Mouse (Mus musculus) gastrocnemius, postnatal 10 days (tissue): ENCODE data around the gene Dpp10. TPM values are rescaled to one million over a fixed set of nuclear protein-coding genes. Genes with fewer than 3 reads are reported as not detected.

Source experiments
- DNase-seq: peaks from one replicate; pipeline ENCODE4 v3.0.0; 2021; ENCODE audit warnings: mixed read lengths
- long read RNA-seq, 2 experiments: library from polyadenylated mRNA; stranded (forward); transcript quantifications; one replicate each; pipeline ENCODE4 v2.0.0; 2021
- total RNA-seq, 2 experiments: library from RNA; stranded (reverse); gene quantifications; 2 replicates each; pipeline ENCODE4 v1.2.3; 2021

The Dpp10 gene
- total RNA-seq: under 1 TPM; 0.16 to 0.47 TPM
- long read RNA-seq, experiment 1: 0 reads
- long read RNA-seq, experiment 2: 0 reads

DNA sequence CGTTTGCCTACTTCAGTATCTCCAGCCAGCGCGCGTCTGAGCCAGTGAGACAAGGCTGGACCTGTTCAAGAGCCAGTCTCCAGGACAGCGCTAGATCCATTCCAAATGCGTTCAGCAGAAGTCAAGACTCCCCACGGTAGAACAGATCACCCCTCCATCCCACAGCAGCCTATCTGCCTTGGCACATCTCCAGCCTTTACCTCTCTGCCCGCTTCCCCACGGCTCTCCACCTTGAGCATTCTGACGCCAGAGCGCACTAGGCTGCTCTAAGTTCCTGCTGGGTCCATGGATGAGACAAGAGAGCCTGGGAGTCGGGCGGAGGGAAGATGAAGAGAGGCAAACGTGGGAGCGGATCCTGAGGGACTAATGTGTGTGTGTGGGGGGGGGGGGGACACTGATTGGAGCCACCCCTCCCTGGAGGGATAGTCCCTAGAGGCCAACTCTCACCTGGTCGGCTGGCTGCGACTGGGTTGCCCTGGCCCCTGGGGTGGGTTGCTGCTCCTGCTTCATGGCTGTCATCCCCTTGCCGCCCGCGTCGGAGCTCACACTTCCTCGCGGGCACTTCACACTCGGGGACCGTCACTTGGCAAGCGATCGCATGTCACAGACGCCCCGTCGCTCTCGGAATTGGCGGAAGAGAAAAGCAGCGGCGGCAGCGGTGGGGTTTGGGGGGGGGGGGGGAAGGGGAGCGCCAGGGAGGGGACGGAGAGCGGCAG, at the start of gene Dpp10:
Dpp10 (minus strand) TSS at position 635 of the 716 bp plus-strand sequence.
- no peak for DNase-seq

DNA sequence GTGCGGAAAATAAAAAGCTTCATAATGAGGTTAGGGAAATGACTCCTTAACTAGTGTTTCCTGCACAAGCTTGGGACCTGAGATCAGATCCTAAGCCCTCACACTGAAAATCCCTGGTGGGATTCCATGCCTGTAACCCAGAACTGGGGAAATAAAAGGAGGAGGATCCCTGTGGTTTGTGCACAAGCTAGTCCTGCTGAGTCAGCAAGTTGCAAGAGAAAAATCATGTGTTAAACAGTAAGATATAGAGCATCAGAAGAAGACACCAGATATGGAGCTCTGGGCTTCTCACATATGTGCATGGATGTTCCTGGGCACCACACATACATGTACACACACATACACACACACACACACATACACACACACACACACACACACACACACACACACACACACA, 3.2 kb upstream of the Dpp10 start:
- DNase-seq: no peak

DNA sequence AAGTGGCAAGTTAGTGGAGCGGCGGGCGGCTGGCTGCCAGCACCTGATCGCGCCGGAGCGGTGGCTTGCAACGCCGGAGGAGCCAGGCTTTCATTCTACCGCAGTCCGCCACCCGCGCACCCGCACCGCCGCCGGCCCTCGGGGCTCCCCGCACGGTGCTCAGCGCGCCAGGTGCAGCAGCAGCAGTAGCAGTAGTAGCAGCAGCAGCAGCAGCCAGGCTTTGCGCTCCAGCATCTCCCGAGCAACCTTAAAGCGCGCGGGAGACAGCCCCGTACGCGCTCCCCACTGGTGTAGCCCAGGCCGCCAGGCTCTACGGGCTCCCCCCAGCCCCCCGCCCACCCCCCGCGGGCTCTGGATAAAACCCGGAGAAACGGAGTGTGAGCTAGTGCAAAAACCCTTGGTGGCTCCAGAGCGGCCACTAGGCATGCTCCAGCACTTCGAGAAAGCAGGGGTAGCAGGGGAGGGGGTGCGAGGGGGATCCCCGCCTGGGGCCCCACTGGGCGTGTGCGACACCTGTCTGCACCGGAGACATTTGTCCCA, 472 bp upstream of the Dpp10 start:
- DNase-seq: peak; percentile 9

DNA sequence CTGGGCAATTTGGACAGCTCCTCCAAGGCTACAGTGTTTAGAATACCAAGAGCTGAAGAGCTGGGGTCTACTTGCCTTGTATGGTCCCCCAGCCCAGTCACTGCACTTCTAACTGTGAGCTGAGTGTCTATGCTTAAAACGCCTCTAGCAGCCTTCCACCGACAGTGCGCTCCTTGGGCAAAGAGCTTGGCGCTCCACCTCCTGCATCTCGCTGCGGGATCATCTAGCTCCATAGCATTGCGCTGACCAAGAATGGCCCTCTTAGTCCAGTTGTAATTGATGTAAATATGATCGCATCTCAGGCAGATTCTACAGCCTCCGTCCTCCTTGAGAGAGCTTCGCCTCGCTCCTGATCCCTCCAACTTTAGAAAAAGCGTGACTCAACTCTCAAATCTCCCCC, 1.2 kb downstream of the Dpp10 start:
- no peak for DNase-seq

DNA sequence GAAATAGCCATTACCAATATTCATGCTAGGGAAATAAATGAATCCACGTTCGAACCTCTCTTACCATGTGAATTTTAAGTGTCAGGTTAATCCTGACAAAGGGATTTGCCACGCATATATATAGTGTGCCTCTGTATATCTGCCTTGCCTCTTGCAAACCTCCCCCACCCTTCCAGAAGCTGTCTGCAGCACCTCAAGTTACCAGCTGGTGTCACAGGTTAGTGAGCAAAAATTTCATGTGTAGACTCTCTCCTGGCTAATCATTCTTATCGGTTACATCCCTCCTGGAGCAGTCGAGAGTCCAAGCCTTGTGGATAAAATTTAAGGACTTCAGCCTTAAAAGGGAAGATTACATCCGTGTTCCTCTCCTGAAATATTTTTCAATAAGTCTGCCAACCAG, 1.9 kb downstream of the Dpp10 start:
- DNase-seq: no peak

DNA sequence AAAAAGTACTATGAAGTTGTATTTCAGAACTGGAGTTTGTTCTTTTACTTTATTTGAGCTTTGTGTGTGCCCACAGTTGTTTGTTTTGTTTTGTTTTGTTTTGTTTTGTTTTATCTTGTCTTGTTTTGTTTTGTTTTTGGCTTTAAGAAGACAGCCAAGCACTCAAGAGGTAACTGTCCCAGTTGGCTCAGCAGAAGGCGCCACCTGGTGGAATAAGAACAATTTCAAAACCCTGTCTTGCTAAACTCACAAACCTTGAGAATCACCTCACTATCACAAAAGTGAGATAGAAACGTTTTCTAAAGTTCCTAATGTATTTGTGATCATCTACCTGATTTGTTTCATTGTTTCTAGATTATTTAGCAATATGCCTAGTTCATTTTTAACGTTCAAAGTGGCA, 3.8 kb downstream of the Dpp10 start:
- DNase-seq: peak; percentile 6

DNA sequence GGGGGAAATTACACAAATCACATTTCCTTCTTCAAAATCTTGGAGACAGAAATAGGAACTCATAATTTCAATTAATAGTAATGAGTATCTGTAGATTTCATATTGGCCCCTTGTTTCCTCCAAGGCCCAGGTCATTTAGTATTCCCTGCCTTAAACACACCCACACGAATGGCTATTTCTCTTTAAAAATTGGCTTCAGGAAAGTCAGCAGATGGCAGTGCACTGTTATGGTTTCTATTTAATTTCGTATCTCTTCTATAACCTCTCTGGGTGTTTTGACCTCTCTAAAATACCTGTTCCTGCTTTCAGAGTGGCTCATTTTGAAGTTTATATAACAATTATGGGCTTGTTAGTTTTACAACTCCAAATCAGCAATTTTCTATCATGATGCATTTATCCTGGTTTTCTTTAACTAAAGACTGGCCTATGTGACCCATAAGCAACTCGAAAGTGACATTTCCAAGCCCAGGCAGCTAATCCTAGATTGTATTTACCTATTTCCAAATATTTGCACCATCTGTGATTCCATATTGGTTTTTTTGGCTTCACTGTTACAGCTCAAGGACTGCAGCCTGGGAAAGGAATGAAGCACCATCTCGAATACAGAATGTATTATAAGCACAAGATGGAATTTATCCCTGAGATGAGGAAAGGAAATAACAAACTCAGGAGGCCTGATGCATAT, 9.9 kb downstream of the Dpp10 start:
- no peak for DNase-seq

DNA sequence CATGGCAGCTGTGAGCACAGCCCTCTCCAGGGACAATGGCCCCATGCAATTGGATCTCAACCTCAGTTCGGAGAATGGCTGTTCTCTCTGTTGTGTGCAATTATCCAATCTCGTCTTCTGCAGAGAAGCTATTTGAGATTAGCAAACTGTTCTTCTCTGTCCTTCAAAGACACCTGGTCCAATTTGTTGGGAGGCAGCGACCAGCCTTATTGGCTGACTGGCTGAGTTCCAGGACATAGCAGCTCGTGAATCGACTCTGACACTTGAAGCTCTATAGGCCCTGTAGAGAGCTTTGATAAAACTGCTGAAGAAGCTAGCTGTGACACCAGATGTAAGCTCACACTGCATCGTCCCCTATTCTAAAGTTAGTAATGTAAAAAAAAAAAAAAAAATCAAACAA, 12.7 kb downstream of the Dpp10 start:
- no peak for DNase-seq

DNA sequence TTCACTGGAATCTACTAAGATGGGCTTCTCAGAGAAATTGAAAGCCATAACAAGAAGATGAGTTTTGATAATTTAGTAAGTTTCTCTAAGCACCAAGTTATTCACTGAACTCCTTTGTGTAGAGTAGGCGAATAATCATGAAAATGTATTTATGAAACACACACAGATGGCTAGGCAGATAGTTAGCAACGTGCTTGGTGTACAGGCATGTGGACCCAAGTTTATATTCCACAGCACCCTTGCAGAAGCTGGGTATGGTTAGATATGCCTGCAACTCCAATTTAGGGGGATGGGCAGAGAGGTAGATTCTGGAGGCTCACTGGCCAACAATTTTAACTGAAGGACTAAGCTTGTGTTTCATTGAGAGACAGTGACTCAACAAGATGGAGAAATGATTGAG, 13.4 kb downstream of the Dpp10 start:
- no peak for DNase-seq

DNA sequence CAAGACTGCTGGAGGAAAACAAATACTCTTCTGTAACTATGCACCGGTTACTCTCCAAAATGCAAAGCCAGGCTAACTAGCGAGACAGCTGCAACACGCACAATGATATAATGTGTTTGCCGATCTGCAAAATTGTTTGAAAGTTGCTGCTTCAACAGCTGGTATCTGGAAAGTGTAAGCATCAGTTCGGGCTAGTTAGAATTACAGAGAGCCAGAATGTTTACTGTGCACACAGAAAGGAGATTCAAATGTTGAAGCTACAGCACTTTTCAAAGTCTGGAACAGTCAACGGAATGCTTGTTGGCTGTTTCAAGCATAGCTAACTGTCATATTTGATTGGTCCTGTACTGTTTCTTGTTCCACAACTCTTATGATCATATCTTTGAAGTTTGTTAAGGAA, 42.6 kb downstream of the Dpp10 start:
- no peak for DNase-seq

DNA sequence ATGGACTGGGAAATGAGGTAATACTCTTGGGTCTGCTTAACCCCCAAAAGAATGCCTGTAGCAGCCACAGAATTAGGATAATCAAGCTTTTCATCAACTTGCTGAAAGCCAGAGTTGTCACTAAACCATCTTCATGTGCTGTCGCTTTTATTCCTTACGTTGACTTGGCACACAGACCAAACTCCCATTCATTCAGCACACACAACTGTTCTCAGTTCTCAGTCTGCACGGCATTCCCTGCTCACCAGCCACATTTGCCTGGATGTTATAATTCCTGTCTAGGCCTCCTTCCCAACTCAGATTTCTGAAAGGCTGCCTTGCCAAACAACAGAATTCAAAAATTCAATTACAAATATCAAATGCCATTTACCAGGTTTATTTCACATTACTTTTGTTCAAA, 49.6 kb downstream of the Dpp10 start:
- DNase-seq: no peak

DNA sequence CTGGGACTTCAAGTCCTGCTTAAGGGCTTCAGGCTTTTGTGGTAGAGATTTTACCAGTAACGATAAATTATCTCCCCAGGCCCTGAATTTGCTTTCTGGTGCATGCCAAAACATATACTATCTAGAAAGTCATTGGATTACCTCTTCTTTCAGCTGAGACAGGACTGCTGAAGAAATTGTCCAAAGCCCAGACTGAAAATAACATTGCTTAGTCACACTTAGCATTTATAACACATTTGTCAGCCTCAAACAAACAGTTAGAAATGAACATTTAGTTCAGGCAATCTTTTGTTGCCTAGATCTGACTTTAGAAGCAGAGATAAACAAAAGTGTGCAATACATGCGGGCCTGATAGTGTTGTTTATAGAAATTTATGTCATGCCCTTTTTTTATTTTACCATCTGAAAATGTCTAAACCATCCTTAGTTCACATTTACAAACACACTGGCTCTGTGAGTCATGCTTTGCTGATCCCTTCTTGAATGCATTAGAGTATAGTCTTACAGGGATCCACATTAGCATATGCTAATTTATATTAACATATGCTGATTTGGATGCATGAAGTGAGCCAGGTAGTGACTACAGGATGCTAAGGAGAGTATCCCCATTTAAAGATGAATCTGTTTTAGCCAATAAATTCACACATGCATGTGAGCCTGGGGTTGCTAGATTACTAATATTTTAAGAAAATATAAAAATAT, 59.9 kb downstream of the Dpp10 start:
- no peak for DNase-seq

DNA sequence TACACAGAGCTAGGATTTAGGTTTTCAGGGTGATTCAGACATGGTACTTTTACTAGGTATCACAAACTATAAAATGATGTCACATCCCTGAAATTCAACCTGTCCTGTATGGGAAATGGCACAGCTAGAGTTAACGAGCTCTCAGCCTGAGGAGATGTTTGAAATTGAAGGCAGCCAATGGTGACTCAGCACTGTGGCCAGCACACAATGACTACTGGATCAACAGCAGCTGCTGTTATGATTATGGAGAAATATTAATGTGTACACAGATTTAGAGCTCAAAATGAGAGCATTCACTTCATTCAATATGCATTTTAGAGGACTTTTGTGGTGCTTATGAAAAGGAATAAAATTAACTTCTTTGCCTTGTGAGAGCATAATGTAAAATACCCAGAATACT, 66.8 kb downstream of the Dpp10 start:
- DNase-seq: no peak

DNA sequence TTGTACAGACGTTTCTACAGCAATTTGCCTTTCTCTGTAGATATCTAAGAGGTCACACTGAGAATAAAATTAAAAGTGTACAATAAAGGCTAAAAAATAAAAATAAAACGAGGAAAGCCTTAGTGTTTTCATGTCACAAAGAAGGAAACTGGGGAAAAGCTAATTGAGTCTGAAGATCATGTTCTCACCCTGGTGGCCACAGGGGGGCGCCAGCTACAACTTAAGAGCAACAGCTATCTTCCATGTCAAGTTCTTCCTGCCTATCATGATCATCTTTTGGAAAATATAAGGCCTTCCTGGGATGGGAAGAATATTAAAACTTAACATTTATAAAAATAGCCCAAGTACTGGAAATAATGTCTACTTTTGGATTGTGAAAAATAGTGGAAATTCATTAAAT, 70.7 kb downstream of the Dpp10 start:
- no peak for DNase-seq

DNA sequence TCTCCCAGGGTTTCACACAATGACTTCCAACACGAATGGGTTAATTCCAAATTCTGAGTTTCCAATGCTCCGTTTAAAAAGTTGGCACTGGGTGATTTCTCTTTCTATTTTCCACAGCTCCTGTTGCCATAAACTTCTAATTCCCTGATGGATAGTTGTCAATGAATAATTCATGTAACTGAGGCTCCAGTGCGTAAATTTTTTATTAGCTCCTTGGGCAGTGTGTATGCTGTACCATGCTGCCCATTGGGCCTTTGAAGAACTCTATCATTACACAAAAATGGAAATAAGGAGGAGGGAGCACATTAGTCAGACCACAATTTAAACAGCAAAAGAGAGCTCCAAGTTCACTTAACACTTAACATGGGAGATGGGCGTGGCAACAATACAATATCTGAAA, 99.2 kb downstream of the Dpp10 start:
- no peak for DNase-seq

DNA sequence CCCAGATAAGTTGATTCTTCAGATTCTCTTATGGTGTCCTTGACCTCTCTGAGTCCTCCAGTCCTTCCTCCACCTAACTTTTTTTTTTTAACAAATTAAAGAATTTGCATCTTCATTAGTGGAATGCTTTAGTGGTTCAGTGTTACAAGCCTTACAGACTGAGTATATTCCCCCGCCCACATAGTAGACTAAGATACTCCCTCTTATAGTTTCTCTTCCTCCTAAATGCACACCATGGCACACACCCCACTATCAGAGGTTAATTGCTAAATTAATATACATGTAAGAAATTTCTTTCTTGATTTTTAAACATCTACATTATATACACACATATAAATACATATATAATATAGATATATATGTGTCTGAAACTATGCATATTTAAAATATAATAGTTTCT, 104.5 kb downstream of the Dpp10 start:
- DNase-seq: no peak

DNA sequence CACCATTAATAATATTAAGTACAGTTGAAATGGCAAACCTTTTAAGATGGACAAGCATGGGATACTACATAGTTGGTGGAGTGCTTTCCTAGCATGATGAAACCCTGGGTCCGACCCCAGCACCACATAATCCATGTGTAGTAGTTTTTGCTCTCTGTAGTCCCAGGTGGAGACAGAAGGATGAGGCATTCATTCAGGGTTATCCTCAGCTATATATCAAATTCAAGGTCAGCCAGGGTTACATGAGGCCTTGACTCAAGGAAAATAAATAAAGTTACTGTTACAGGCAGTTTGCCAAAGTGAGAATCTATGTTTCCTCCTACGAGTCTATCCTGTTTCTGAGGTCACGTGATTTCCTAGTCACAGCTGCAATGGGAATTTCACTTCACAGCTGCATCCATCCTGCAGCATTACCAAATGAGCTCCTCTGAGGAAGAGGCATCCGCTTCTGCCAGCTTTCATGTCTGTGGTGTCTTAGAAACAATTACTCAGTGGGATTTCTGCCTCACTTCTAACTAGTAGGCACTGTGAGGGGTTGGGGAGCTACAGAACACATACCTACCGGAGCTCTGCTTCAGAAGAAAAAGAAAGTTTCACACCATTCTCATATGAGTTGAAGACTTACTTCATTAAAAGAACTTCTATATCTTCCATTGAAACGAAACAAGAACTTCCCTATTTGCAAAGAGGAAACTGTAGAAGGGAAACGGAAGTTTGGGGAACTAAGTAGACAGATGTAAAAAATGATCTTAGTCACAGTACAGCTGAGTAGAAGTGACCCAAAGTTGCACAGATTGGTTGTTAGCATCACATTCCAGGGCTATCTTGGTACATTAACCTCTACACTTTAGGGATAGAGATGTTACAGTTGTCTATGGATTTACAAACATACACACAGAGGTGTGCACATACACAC, 111.3 kb downstream of the Dpp10 start:
- no peak for DNase-seq

DNA sequence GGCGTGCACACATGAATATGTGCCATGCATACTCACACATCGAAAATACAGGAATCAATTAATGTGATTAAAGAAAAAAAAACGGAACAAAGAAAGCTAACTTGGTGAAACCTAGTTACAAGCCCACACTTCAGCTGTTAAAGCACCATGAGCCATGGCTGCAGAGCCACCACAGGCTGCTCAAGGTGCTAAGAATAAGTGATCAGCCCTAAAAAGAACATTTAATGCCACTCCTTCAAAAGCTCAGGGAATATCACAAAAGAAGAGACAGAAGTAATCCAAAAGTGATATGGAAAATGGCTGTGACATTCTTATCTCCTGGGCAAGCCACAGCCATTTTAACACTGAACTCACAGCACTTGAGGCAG, 117.4 kb downstream of the Dpp10 start:
- no peak for DNase-seq

DNA sequence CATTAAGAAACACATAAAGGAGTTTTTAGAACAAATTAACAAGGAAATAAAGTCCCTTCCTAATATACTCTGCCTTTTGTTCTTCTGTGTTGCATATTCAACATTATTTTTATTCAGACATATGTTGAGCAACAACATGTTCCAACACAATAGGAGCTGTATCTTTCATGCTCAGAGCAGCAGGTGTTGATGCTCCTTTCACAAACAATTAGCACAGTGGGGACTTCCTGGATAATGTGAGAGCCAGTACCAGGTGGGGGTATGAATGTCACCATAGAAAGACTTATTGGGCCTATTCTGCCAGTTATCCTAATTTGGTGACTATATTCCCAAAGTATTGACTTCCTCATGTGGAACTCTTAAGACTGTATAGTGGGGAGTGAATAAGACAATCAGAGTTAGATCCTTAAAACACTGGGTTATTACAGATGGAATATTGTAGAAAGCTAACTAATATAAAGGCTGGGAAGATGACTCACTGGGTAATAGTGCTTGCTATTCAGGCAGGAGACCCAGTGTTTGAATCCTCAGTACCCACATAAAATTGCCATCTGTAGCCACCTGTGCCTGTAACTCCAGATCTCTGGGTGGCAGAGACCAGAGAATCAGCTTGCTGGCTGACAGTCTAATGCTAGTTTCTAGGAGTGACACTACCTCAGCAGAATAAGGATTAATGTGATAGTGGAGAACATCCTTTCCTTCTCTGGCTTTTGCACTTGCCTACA, 117.9 kb downstream of the Dpp10 start:
- DNase-seq: no peak

DNA sequence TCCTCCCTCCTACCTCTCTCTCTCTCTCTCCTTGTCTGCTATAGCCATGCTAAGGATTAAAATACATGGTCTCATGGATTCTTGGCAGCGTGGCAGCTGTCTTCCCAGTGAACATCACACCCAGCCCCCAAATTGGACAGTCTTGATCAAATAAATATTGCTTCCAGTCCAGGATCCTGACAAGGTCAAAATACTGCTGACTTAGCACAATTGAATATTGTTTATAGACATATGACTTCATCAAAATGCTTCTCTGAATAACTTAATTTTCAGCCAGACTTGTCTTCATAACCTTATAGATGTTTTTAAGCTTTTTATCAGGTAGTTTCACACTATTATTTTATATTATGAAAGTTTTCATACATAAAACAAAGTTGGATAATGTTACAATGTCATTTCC, 120.5 kb downstream of the Dpp10 start:
- DNase-seq: no peak

DNA sequence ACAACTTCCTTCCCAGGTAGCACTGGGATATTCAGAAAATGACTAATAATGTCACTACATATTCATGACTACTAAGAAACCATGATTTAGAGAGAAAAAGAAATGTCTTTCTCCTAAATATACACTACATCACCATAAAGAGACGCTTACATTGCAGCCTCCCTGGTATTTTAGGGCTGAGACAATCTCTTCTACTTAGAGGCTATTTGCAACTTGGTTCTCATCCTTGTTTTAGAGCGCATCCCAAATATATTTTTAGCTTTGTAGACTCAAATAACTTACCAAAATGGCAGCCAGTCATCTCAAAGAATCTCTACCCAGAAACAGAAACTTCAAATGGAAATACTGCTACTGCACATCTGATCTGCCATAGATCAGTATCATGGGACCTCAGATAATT, 121.5 kb downstream of the Dpp10 start:
- no peak for DNase-seq

DNA sequence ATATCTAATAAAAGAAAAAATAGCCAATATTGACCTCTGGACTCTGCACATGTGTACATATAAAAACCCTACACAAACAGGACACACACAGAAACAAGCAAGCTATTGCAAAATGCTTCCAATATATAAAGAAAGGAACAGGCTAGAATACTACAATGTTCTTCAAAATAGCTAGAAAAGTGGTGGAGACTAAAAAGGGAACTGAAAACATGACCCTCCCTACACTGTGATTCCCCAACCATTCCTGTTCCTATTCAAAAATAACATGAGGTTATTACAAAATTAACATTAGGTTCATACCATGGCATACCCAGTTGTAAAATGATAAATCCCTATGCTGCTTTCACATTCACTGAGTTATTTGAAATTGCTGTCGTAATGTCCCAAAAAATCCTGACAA, 125.8 kb downstream of the Dpp10 start:
- DNase-seq: no peak
